Mouse (Mus musculus): ENCODE data around the gene Ap1m1.

Ap1m1 gene

GRCm38 (mm10) chr8:72259862-72260261, 20.0 kb downstream of the Ap1m1 start:
- no peak for DNase-seq (ENCODE audit: low read depth)

- DNase-seq (ENCODE audit: low read depth) = no peak
Observed at GRCm38 (mm10) chr8:72260585-72260984, 20.8 kb downstream of the Ap1m1 start.

- peak; percentile 92 for DNase-seq (ENCODE audit: low read depth)
Observed at GRCm38 (mm10) chr8:72261019-72261418, 21.2 kb downstream of the Ap1m1 start.

GRCm38 (mm10) chr8:72261431-72261830, 21.6 kb downstream of the Ap1m1 start:
- DNase-seq (ENCODE audit: low read depth) = no peak

GRCm38 (mm10) chr8:72261872-72262271, 22.1 kb downstream of the Ap1m1 start:
- DNase-seq (ENCODE audit: low read depth) = no peak

- DNase-seq (ENCODE audit: low read depth) = no peak
Observed at GRCm38 (mm10) chr8:72262756-72263155, 22.9 kb downstream of the Ap1m1 start.

GRCm38 (mm10) chr8:72263451-72263850, 23.6 kb downstream of the Ap1m1 start:
- DNase-seq (ENCODE audit: low read depth) = no peak

GRCm38 (mm10) chr8:72265342-72265741, 25.5 kb downstream of the Ap1m1 start:
- DNase-seq (ENCODE audit: low read depth) = no peak

- DNase-seq (ENCODE audit: low read depth) = no peak
Observed at GRCm38 (mm10) chr8:72266671-72267070, 26.9 kb downstream of the Ap1m1 start.

GRCm38 (mm10) chr8:72267106-72267505, 27.3 kb downstream of the Ap1m1 start:
- DNase-seq (ENCODE audit: low read depth) = no peak

GRCm38 (mm10) chr8:72268356-72268755, 28.5 kb downstream of the Ap1m1 start:
- DNase-seq (ENCODE audit: low read depth) = no peak

- no peak for DNase-seq (ENCODE audit: low read depth)
Observed at GRCm38 (mm10) chr8:72270606-72271005, 30.8 kb downstream of the Ap1m1 start.

- DNase-seq (ENCODE audit: low read depth) = no peak
Observed at GRCm38 (mm10) chr8:72271051-72271660, 31.3 kb downstream of the Ap1m1 start.

- no peak for DNase-seq (ENCODE audit: low read depth)
Observed at GRCm38 (mm10) chr8:72271691-72272090, 31.9 kb downstream of the Ap1m1 start.

GRCm38 (mm10) chr8:72272361-72272760, 32.5 kb downstream of the Ap1m1 start:
- DNase-seq (ENCODE audit: low read depth) = peak; percentile 90

- no peak for DNase-seq (ENCODE audit: low read depth)
Observed at GRCm38 (mm10) chr8:72273111-72273770, 33.4 kb downstream of the Ap1m1 start.

- DNase-seq (ENCODE audit: low read depth) = no peak
Observed at GRCm38 (mm10) chr8:72273807-72274206, 34.0 kb downstream of the Ap1m1 start.

GRCm38 (mm10) chr8:72277244-72277643, 37.4 kb downstream of the Ap1m1 start:
- DNase-seq (ENCODE audit: low read depth) = peak; percentile 75

GRCm38 (mm10) chr8:72279151-72279550, 39.3 kb downstream of the Ap1m1 start:
- peak; percentile 91 for DNase-seq (ENCODE audit: low read depth)

GRCm38 (mm10) chr8:72281634-72282033, 41.8 kb downstream of the Ap1m1 start:
- DNase-seq (ENCODE audit: low read depth) = no peak

- DNase-seq (ENCODE audit: low read depth) = no peak
Observed at GRCm38 (mm10) chr8:72285285-72285684, 45.5 kb downstream of the Ap1m1 start.

- DNase-seq (ENCODE audit: low read depth) = no peak
Observed at GRCm38 (mm10) chr8:72289051-72289450, 49.2 kb downstream of the Ap1m1 start.

- DNase-seq (ENCODE audit: low read depth) = peak; percentile 72
Observed at GRCm38 (mm10) chr8:72291104-72291503, 51.3 kb downstream of the Ap1m1 start.

GRCm38 (mm10) chr8:72293309-72293708, 53.5 kb downstream of the Ap1m1 start:
- no peak for DNase-seq (ENCODE audit: low read depth)
